Mouse (Mus musculus): ENCODE measurements around the gene Plppr5. TPM values are rescaled to one million over a fixed set of nuclear protein-coding genes. Genes with fewer than 3 reads are reported as not detected.

Plppr5 gene
- 0.49 and 0.62 TPM in 2 replicates for polyA plus RNA-seq (2012; rRNA removed)

GRCm38 (mm10) chr3:117574529-117575252, at the start of gene Plppr5:
Gene Plppr5 (plus strand): TSS chr3:117574836.
- Histone ChIP-seq H3K36me3 (ENCODE audit: control insufficient read depth, insufficient read depth, low read length) (no peaks in the 10 kb centered on the region), H3K27me3 (ENCODE audit: control insufficient read depth, insufficient read depth, low read length) (no peaks in the 10 kb centered on the region; the same call in 1 of the 2 replicates), H3K4me1 (ENCODE audit: control insufficient read depth, insufficient read depth, low read length) (peaks cover 16% of the 10 kb centered on the region), H3K4me3 (ENCODE audit: control insufficient read depth, low read depth, low read length) (peak within 1 kb of the TSS; percentile 68), H3K27ac (ENCODE audit: control insufficient read depth, insufficient read depth, low read depth, low read length) (no peak within 1 kb of the TSS)
- TF ChIP-seq POLR2A (IDR thresholded peaks at IDR 0.05; ENCODE audit: control insufficient read depth, low read depth, low read length) (no peak), CTCF (IDR thresholded peaks at IDR 0.05; ENCODE audit: control insufficient read depth, insufficient read depth, insufficient replicate concordance, low read depth, low read length) (no peak)

GRCm38 (mm10) chr3:117549899-117550298, 24.7 kb upstream of the Plppr5 start:
- TF ChIP-seq CTCF (IDR thresholded peaks at IDR 0.05; ENCODE audit: control insufficient read depth, insufficient read depth, insufficient replicate concordance, low read depth, low read length) = no peak
- no peak for TF ChIP-seq POLR2A (IDR thresholded peaks at IDR 0.05; ENCODE audit: control insufficient read depth, low read depth, low read length)
- Histone ChIP-seq H3K27me3 (ENCODE audit: control insufficient read depth, insufficient read depth, low read length) (no peaks in the 10 kb centered on the region), H3K4me1 (ENCODE audit: control insufficient read depth, insufficient read depth, low read length) (no peaks in the 10 kb centered on the region), H3K36me3 (ENCODE audit: control insufficient read depth, insufficient read depth, low read length) (no peaks in the 10 kb centered on the region), H3K27ac (ENCODE audit: control insufficient read depth, insufficient read depth, low read depth, low read length) (no peak overlapping the region), H3K4me3 (ENCODE audit: control insufficient read depth, low read depth, low read length) (no peak overlapping the region)

- H3K27me3 ChIP-seq (ENCODE audit: control insufficient read depth, insufficient read depth, low read length) = no peaks in the 10 kb centered on the region
- no peak overlapping the region for H3K27ac ChIP-seq (ENCODE audit: control insufficient read depth, insufficient read depth, low read depth, low read length)
- no peaks in the 10 kb centered on the region for H3K4me1 ChIP-seq (ENCODE audit: control insufficient read depth, insufficient read depth, low read length)
- TF ChIP-seq POLR2A (IDR thresholded peaks at IDR 0.05; ENCODE audit: control insufficient read depth, low read depth, low read length) = no peak
- TF ChIP-seq CTCF (IDR thresholded peaks at IDR 0.05; ENCODE audit: control insufficient read depth, insufficient read depth, insufficient replicate concordance, low read depth, low read length) = no peak
- no peaks in the 10 kb centered on the region for H3K36me3 ChIP-seq (ENCODE audit: control insufficient read depth, insufficient read depth, low read length)
- no peak overlapping the region for H3K4me3 ChIP-seq (ENCODE audit: control insufficient read depth, low read depth, low read length)
These were observed 24.1 kb upstream of the Plppr5 start for GRCm38 (mm10) chr3:117550526-117550925.

GRCm38 (mm10) chr3:117556972-117557371, 17.7 kb upstream of the Plppr5 start:
- no peaks in the 10 kb centered on the region for H3K4me1 ChIP-seq (ENCODE audit: control insufficient read depth, insufficient read depth, low read length)
- H3K4me3 ChIP-seq (ENCODE audit: control insufficient read depth, low read depth, low read length) = no peak overlapping the region
- TF ChIP-seq POLR2A (IDR thresholded peaks at IDR 0.05; ENCODE audit: control insufficient read depth, low read depth, low read length) = no peak
- no peak for TF ChIP-seq CTCF (IDR thresholded peaks at IDR 0.05; ENCODE audit: control insufficient read depth, insufficient read depth, insufficient replicate concordance, low read depth, low read length)
- no peaks in the 10 kb centered on the region for H3K27me3 ChIP-seq (ENCODE audit: control insufficient read depth, insufficient read depth, low read length)
- no peak overlapping the region for H3K27ac ChIP-seq (ENCODE audit: control insufficient read depth, insufficient read depth, low read depth, low read length)
- no peaks in the 10 kb centered on the region for H3K36me3 ChIP-seq (ENCODE audit: control insufficient read depth, insufficient read depth, low read length)

- Histone ChIP-seq H3K4me1 (ENCODE audit: control insufficient read depth, insufficient read depth, low read length) (peaks cover 16% of the 10 kb centered on the region), H3K27ac (ENCODE audit: control insufficient read depth, insufficient read depth, low read depth, low read length) (no peak overlapping the region), H3K27me3 (ENCODE audit: control insufficient read depth, insufficient read depth, low read length) (no peaks in the 10 kb centered on the region; the same call in 1 of the 2 replicates), H3K4me3 (ENCODE audit: control insufficient read depth, low read depth, low read length) (peak overlapping the region; percentile 68), H3K36me3 (ENCODE audit: control insufficient read depth, insufficient read depth, low read length) (no peaks in the 10 kb centered on the region)
- TF ChIP-seq POLR2A (IDR thresholded peaks at IDR 0.05; ENCODE audit: control insufficient read depth, low read depth, low read length) (no peak), CTCF (IDR thresholded peaks at IDR 0.05; ENCODE audit: control insufficient read depth, insufficient read depth, insufficient replicate concordance, low read depth, low read length) (no peak)
These were observed 754 bp downstream of the Plppr5 start for GRCm38 (mm10) chr3:117575253-117575927.

GRCm38 (mm10) chr3:117575928-117576254, 1.3 kb downstream of the Plppr5 start:
- H3K4me1 ChIP-seq (ENCODE audit: control insufficient read depth, insufficient read depth, low read length) = peaks cover 16% of the 10 kb centered on the region
- H3K27me3 ChIP-seq (ENCODE audit: control insufficient read depth, insufficient read depth, low read length) = no peaks in the 10 kb centered on the region; the same call in 1 of the 2 replicates
- TF ChIP-seq CTCF (IDR thresholded peaks at IDR 0.05; ENCODE audit: control insufficient read depth, insufficient read depth, insufficient replicate concordance, low read depth, low read length) (no peak), POLR2A (IDR thresholded peaks at IDR 0.05; ENCODE audit: control insufficient read depth, low read depth, low read length) (no peak)
- no peak overlapping the region for H3K27ac ChIP-seq (ENCODE audit: control insufficient read depth, insufficient read depth, low read depth, low read length)
- H3K36me3 ChIP-seq (ENCODE audit: control insufficient read depth, insufficient read depth, low read length) = no peaks in the 10 kb centered on the region
- peak overlapping the region; percentile 68 for H3K4me3 ChIP-seq (ENCODE audit: control insufficient read depth, low read depth, low read length)

- H3K4me1 ChIP-seq (ENCODE audit: control insufficient read depth, insufficient read depth, low read length) = peaks cover 16% of the 10 kb centered on the region
- H3K27me3 ChIP-seq (ENCODE audit: control insufficient read depth, insufficient read depth, low read length) = no peaks in the 10 kb centered on the region; the same call in 1 of the 2 replicates
- H3K36me3 ChIP-seq (ENCODE audit: control insufficient read depth, insufficient read depth, low read length) = no peaks in the 10 kb centered on the region
- H3K27ac ChIP-seq (ENCODE audit: control insufficient read depth, insufficient read depth, low read depth, low read length) = no peak overlapping the region
- TF ChIP-seq POLR2A (IDR thresholded peaks at IDR 0.05; ENCODE audit: control insufficient read depth, low read depth, low read length) = no peak
- no peak for TF ChIP-seq CTCF (IDR thresholded peaks at IDR 0.05; ENCODE audit: control insufficient read depth, insufficient read depth, insufficient replicate concordance, low read depth, low read length)
- H3K4me3 ChIP-seq (ENCODE audit: control insufficient read depth, low read depth, low read length) = no peak overlapping the region
These were observed 2.7 kb downstream of the Plppr5 start for GRCm38 (mm10) chr3:117577349-117577748.

Measured in testis, adult 2 months (tissue).